Mouse (Mus musculus): ENCODE data around the gene 4933405L10Rik. TPM values are rescaled to one million over a fixed set of nuclear protein-coding genes. Genes with fewer than 3 reads are reported as not detected.

Gene 4933405L10Rik
- polyA plus RNA-seq (2012; rRNA removed), result 0.07 and 0.14 TPM in 2 replicates

DNA sequence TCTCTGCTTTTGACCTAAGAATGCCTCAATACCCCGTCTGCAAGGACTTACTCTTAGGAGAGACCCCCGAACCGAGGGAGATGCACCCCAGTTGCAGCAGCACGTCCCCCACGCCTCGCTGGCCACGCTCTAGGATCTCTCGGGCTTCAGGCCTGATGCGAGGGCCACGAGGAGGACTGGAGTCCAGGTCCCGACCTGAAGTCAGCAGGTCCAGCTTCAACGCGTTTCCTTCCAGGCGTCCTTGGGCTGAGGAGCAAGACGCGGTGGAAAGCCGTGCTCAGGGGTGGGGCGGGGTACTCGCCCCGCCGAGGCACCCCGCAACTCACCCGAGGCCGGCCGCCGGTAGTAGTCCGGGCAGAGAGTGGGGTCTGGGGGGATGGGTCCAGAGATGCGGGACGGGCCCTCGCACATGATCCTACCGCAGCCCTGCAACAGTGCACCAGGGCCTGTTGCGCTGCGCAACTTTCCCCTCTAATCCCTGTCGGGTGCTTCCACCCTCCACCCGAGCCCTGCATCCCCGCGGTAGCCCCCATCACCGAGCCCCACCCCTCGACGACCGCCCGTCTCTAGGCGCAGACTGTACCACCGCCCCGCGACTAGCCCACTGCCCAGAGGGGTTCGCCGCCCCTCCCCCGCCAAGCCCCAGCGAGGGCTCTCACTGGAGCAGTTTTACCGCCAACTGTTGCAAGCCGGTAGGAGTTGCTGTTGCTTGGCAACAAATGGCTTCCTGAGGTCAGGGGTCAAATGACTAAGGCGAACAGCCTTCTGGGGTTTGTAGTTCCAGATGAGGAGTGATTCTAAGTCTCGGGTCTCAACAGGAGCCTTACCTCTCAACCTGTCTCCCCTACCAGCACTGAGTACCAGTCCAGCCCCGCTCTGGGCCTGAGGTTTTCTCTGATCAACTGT is at the start of gene 4933405L10Rik, which contains the start of gene Enkd1:
Gene 4933405L10Rik (plus strand): TSS at position 158 of the 906 bp plus-strand sequence.
Gene Enkd1 (minus strand): TSS at position 713 of the 906 bp plus-strand sequence.

DNA sequence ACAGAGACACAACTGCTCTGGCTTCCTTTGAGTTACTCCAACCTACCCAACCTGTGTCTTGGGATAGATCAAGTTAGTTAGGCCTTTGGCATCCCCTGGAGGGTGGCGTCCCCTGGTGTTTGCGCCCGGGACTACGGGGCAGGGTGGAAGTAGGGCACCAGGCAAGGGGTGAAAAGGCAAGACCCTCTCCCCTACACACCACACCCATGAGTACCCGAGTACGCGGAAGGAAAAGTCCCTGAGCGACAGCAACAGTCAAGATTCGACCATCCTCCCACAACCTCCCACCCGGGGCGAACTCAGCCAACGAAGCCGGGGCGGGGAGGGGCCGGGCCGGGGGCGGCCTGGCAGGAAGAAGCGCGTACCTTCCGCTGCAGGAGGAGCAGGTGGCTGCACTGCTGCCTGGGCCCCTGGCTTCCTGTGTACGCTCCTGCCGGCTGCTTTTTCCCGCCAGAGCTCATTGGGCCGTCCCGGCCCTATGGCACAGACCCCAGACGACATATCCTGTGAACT is 21.6 kb upstream of the 4933405L10Rik start, which contains the start of gene Carmil2:
Gene Carmil2 (plus strand): TSS at position 479 of the 513 bp plus-strand sequence.

DNA sequence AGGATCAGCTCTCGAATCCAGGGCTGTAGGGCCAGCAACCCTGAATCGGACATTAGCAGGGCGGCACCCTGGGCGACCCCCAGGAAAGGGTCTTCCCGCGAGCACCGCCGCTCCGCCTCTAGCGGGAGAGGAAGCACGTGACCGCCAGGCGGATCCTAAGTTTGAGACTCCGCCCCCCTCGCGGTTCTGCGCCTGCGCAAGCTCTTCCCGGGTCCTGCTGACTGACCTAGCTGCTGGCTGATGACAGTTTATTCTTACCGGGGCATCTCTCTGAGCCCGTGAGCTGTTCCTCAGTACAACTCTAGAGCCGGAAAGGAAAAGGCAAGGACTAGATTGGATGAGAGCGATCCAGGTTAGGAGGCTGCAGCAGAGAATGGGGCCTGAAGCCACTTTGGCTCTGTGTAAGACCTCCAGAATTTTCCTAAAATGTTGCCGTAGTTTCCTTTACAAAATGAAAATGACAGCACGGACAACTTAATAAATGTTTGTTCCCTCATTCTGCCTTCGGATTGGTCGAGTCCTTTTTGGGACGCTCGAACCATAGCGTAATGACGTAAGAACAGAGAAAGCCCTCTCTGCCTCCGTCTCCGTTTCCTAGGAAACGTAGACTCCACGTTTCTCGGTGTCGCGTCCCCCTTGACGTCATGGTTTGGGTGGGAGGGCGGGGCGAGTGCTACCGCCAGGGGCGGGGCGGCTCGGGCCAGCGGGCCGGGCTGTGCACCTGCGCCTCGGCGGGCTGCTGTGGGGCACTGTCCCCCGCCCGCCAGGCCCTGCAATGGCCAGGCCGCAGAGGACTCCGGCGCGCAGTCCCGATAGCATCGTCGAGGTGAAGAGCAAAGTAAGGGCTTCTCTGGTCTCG is 6.3 kb upstream of the 4933405L10Rik start, which contains the start of the genes Acd and Pard6a:
Gene Acd (minus strand): TSS at position 137 of the 859 bp plus-strand sequence.
Gene Pard6a (plus strand): TSS at position 183 of the 859 bp plus-strand sequence.

DNA sequence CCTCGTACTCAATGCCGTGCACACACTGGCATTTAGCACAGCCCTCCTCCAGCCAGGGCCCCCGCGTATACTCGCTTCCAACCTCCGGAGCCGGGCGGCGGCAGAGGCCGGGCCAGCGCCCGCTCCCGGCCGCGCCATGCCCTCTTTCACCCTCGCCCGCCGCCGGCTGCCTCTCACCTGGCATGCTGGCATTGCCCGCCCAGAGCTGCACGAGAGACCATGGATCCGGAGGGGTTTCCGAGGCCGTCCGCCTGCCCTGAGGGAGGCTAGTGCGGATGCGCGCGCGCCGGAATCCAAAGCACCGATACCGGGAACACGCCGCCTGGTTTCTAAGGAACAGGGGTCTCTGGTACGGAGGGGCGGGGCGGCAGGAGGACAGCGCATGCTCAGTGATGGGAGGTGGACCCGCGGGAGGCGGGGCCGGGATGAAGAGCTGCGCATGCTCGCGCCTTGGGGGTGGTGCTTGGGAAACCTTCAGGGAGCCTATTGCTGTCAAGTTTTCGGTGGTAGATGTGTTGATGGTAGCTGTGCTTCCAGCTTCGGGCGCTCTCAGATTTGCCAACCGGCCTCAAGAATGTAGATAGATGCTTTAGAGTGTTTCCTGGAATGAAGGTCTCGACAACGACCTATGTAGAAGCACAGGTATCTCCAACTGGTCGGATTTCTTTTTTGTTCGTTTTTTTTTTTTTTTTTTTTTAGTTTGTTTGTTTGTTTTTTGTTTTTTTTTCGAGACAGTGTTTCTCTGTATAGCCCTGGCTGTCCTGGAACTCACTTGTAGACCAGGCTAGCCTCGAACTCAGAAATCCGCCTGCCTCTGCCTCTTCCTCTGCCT is 51.0 kb downstream of the 4933405L10Rik start, which contains the start of gene Gfod2:
Gene Gfod2 (minus strand): TSS at position 388 of the 832 bp plus-strand sequence.

Other genes with a start within 250 kb of the 4933405L10Rik start
- 75.6 and 110 TPM in 2 replicates for gene Tppp3, start 236.1 kb upstream of the 4933405L10Rik start, polyA plus RNA-seq (2012; rRNA removed)
- 40.0 and 48.8 TPM in 2 replicates for gene Zdhhc1, start 210.8 kb upstream of the 4933405L10Rik start, polyA plus RNA-seq (2012; rRNA removed)
- 5.6 and 7.0 TPM in 2 replicates for gene Hsd11b2, start 188.9 kb upstream of the 4933405L10Rik start, polyA plus RNA-seq (2012; rRNA removed)
- 195 and 196 TPM in 2 replicates for gene Atp6v0d1, start 141.6 kb upstream of the 4933405L10Rik start, polyA plus RNA-seq (2012; rRNA removed)
- gene Ripor1, start 102.4 kb upstream of the 4933405L10Rik start, polyA plus RNA-seq (2012; rRNA removed), result 26.2 and 29.3 TPM in 2 replicates
- 52.0 and 56.2 TPM in 2 replicates for gene Ctcf, start 71.1 kb upstream of the 4933405L10Rik start, polyA plus RNA-seq (2012; rRNA removed)
- 0.29 and 0.39 TPM in 2 replicates for gene Agrp, start 70.3 kb upstream of the 4933405L10Rik start, polyA plus RNA-seq (2012; rRNA removed)
- 14.9 and 17.0 TPM in 2 replicates for gene Carmil2, start 21.4 kb upstream of the 4933405L10Rik start, polyA plus RNA-seq (2012; rRNA removed)
- gene Acd, start 6.6 kb upstream of the 4933405L10Rik start, polyA plus RNA-seq (2012; rRNA removed), result 63.0 and 63.9 TPM in 2 replicates
- gene Pard6a, start 6.5 kb upstream of the 4933405L10Rik start, polyA plus RNA-seq (2012; rRNA removed), result 39.2 and 42.0 TPM in 2 replicates
- gene Enkd1, start 555 bp downstream of the 4933405L10Rik start, polyA plus RNA-seq (2012; rRNA removed), result 30.9 and 31.2 TPM in 2 replicates
- gene Gfod2, start 51.0 kb downstream of the 4933405L10Rik start, polyA plus RNA-seq (2012; rRNA removed), result 51.1 and 52.5 TPM in 2 replicates
- gene Ranbp10, start 119.7 kb downstream of the 4933405L10Rik start, polyA plus RNA-seq (2012; rRNA removed), result 33.4 and 35.4 TPM in 2 replicates
- gene Tsnaxip1, start 120.1 kb downstream of the 4933405L10Rik start, polyA plus RNA-seq (2012; rRNA removed), result 0.51 and 0.74 TPM in 2 replicates
- gene Cenpt, start 145.6 kb downstream of the 4933405L10Rik start, polyA plus RNA-seq (2012; rRNA removed), result 101 and 102 TPM in 2 replicates
- 59.7 and 67.0 TPM in 2 replicates for gene Thap11, start 147.5 kb downstream of the 4933405L10Rik start, polyA plus RNA-seq (2012; rRNA removed)
- gene Nutf2, start 152.9 kb downstream of the 4933405L10Rik start, polyA plus RNA-seq (2012; rRNA removed), result 236 and 293 TPM in 2 replicates
- 76.2 and 83.8 TPM in 2 replicates for gene Edc4, start 173.2 kb downstream of the 4933405L10Rik start, polyA plus RNA-seq (2012; rRNA removed)
- gene Nrn1l, start 185.9 kb downstream of the 4933405L10Rik start, polyA plus RNA-seq (2012; rRNA removed), result 1.2 and 1.3 TPM in 2 replicates
- gene Pskh1, start 192.8 kb downstream of the 4933405L10Rik start, polyA plus RNA-seq (2012; rRNA removed), result 19.6 and 25.0 TPM in 2 replicates
- 6.8 and 7.4 TPM in 2 replicates for gene Ctrl, start 226.2 kb downstream of the 4933405L10Rik start, polyA plus RNA-seq (2012; rRNA removed)
- gene Psmb10, start 230.8 kb downstream of the 4933405L10Rik start, polyA plus RNA-seq (2012; rRNA removed), result 47.3 and 56.2 TPM in 2 replicates
- gene Lcat, start 235.7 kb downstream of the 4933405L10Rik start, polyA plus RNA-seq (2012; rRNA removed), result 2.5 and 4.5 TPM in 2 replicates

Data from central nervous system, embryonic 14 days (tissue).